Mouse (Mus musculus) MEL (cell line): Measurements from ENCODE around the gene Ank2. TPM values are rescaled to one million over a fixed set of nuclear protein-coding genes. Genes with fewer than 3 reads are reported as not detected.

Experiments
- DNase-seq: peaks from one replicate; pipeline ENCODE4 v3.0.0; 2011; ENCODE audit warnings: low read depth, low spot score
- H3K27ac ChIP-seq: 2 replicates; pipeline ENCODE4 v1.5.1; 2012; ENCODE audit warnings: low read depth, mild to moderate bottlenecking, control low read depth, low read length, moderate library complexity; ENCODE audit not compliant: control insufficient read depth
- H3K27me3 ChIP-seq, 2 experiments: fragments of 150-350 bp in 1 of 2; sonication (generic) in 1 of 2; 2 replicates each; pipeline ENCODE4 v1.6.1; 2012; ENCODE audit warnings: low read length in 2 of 2, mild to moderate bottlenecking in 2 of 2, improper control_type of control experiment in 1 of 2, moderate library complexity in 1 of 2; ENCODE audit not compliant: insufficient read depth in 2 of 2, control insufficient read depth in 1 of 2
- H3K36me3 ChIP-seq, 2 experiments: 2 replicates each; pipeline ENCODE4 v1.6.1; 2012 to 2014; ENCODE audit warnings: low read length in 2 of 2, improper control_type of control experiment in 1 of 2, inconsistent platforms in 1 of 2, mild to moderate bottlenecking in 1 of 2; ENCODE audit not compliant: insufficient read depth in 2 of 2, control insufficient read depth in 1 of 2
- H3K4me1 ChIP-seq, 2 experiments: fragments of 150-350 bp in 1 of 2; sonication (generic) in 1 of 2; 2 replicates each; pipeline ENCODE4 v1.6.1; 2012; ENCODE audit warnings: low read length in 2 of 2, improper control_type of control experiment in 1 of 2, mild to moderate bottlenecking in 1 of 2; ENCODE audit not compliant: insufficient read depth in 2 of 2, control insufficient read depth in 1 of 2
- H3K4me3 ChIP-seq, 2 experiments: fragments of 150-350 bp in 1 of 2; sonication (generic) in 1 of 2; 2 replicates each; pipeline ENCODE4 v1.5.1; 2012; ENCODE audit warnings: low read depth in 2 of 2, low read length in 2 of 2, mild to moderate bottlenecking in 2 of 2, moderate library complexity in 2 of 2, control low read depth in 1 of 2, improper control_type of control experiment in 1 of 2; ENCODE audit not compliant: control insufficient read depth in 1 of 2, insufficient read depth in 1 of 2
- H3K79me2 ChIP-seq: 2 replicates; pipeline ENCODE4 v1.6.1; 2012; ENCODE audit warnings: mild to moderate bottlenecking, low read length, moderate library complexity; ENCODE audit not compliant: control insufficient read depth, poor library complexity, insufficient read depth
- H3K9ac ChIP-seq: 2 replicates; pipeline ENCODE4 v1.6.1; 2012; ENCODE audit warnings: low read depth, mild to moderate bottlenecking, control low read depth, low read length, moderate library complexity; ENCODE audit not compliant: control insufficient read depth, poor library complexity, severe bottlenecking
- H3K9me3 ChIP-seq: fragments of 150-350 bp; sonication (generic); replicated peaks from 2 replicates; pipeline ENCODE4 v1.6.1; 2012; ENCODE audit warnings: mild to moderate bottlenecking, low read length, improper control_type of control experiment, moderate library complexity; ENCODE audit not compliant: insufficient read depth
- BHLHE40 ChIP-seq: IDR thresholded peaks from 2 replicates; pipeline ENCODE4 v1.6.1; 2012; ENCODE audit warnings: low read depth, mild to moderate bottlenecking, inconsistent platforms, low read length, improper control_type of control experiment, borderline replicate concordance
- CHD1 ChIP-seq: IDR thresholded peaks from 2 replicates; pipeline ENCODE4 v1.6.1; 2012; ENCODE audit warnings: low read depth, mild to moderate bottlenecking, inconsistent platforms, low read length, improper control_type of control experiment
- CHD2 ChIP-seq: IDR thresholded peaks from 2 replicates; pipeline ENCODE4 v1.6.1; 2011; ENCODE audit warnings: low read length, improper control_type of control experiment
- CTCF ChIP-seq, 3 experiments: IDR thresholded peaks in 2 of 3; conservative IDR thresholded peaks in 1 of 3; 2 replicates each; pipeline ENCODE4 v1.5.1; 2011 to 2012; ENCODE audit warnings: low read length in 3 of 3, low read depth in 2 of 3, mild to moderate bottlenecking in 2 of 3, improper control_type of control experiment in 1 of 3, inconsistent platforms in 1 of 3, mixed read lengths in 1 of 3, moderate library complexity in 1 of 3; ENCODE audit not compliant: control insufficient read depth in 1 of 3, insufficient read depth in 1 of 3, poor library complexity in 1 of 3, severe bottlenecking in 1 of 3
- E2F4 ChIP-seq: IDR thresholded peaks from 2 replicates; pipeline ENCODE4 v1.6.1; 2011; ENCODE audit warnings: low read depth, low read length, improper control_type of control experiment, borderline replicate concordance
- ELF1 ChIP-seq: IDR thresholded peaks from 2 replicates; pipeline ENCODE4 v1.6.1; 2014; ENCODE audit warnings: low read depth, mild to moderate bottlenecking, inconsistent platforms, low read length, improper control_type of control experiment, moderate library complexity
- GATA1 ChIP-seq: IDR thresholded peaks from 2 replicates; pipeline ENCODE4 v1.6.1; 2011; ENCODE audit warnings: low read depth, low read length, improper control_type of control experiment
- MAFK ChIP-seq: IDR thresholded peaks from 2 replicates; pipeline ENCODE4 v1.6.1; 2011; ENCODE audit warnings: low read depth, mild to moderate bottlenecking, low read length, improper control_type of control experiment, borderline replicate concordance
- MAX ChIP-seq: IDR thresholded peaks from 2 replicates; pipeline ENCODE4 v1.6.1; 2011; ENCODE audit warnings: low read length, improper control_type of control experiment
- MXI1 ChIP-seq: IDR thresholded peaks from 2 replicates; pipeline ENCODE4 v1.6.1; 2011; ENCODE audit warnings: mild to moderate bottlenecking, low read depth, low read length, improper control_type of control experiment
- NELFE ChIP-seq: IDR thresholded peaks from 2 replicates; pipeline ENCODE4 v1.6.1; 2011; ENCODE audit warnings: low read depth, low read length, improper control_type of control experiment
- POLR2A ChIP-seq, 2 experiments: IDR thresholded peaks; 2 replicates each; pipeline ENCODE4 v1.6.1; 2011 to 2012; ENCODE audit warnings: low read length in 2 of 2, mild to moderate bottlenecking in 2 of 2, control low read depth in 1 of 2, improper control_type of control experiment in 1 of 2, low read depth in 1 of 2, moderate library complexity in 1 of 2; ENCODE audit not compliant: control insufficient read depth in 1 of 2, insufficient read depth in 1 of 2, poor library complexity in 1 of 2
- POLR2AphosphoS2 ChIP-seq: IDR thresholded peaks from 2 replicates; pipeline ENCODE4 v1.6.1; 2011; ENCODE audit warnings: low read length, improper control_type of control experiment
- TBP ChIP-seq: IDR thresholded peaks from 2 replicates; pipeline ENCODE4 v1.8.0; 2011; ENCODE audit warnings: low read depth, low read length, improper control_type of control experiment
- UBTF ChIP-seq: IDR thresholded peaks from 2 replicates; pipeline ENCODE4 v1.6.1; 2012; ENCODE audit warnings: low read depth, mild to moderate bottlenecking, inconsistent platforms, low read length, improper control_type of control experiment, moderate library complexity, borderline replicate concordance; ENCODE audit not compliant: insufficient read depth
- ZC3H11A ChIP-seq: IDR thresholded peaks from 2 replicates; pipeline ENCODE4 v1.6.1; 2012; ENCODE audit warnings: low read depth, mild to moderate bottlenecking, inconsistent platforms, low read length, improper control_type of control experiment
- ZNF384 ChIP-seq: IDR thresholded peaks from 2 replicates; pipeline ENCODE4 v1.6.1; 2012; ENCODE audit warnings: low read depth, mild to moderate bottlenecking, inconsistent platforms, low read length, improper control_type of control experiment
- polyA plus RNA-seq, 2 experiments: library from polyadenylated mRNA; stranded (reverse) in 1 of 2; unstranded in 1 of 2; fragments of >175 nt in 1 of 2; fragments of >200 nt in 1 of 2; gene quantifications; 2 replicates each; pipeline versions ENCODE4 v1.2.1 to v1.2.4; 2012; ENCODE audit warnings: low replicate concordance in 2 of 2, low read depth in 1 of 2; ENCODE audit not compliant: insufficient read length in 2 of 2, insufficient read depth in 1 of 2, missing spikeins in 1 of 2
- total RNA-seq: library from RNA; depleted of rRNA; stranded (reverse); fragments of 300-350 nt; gene quantifications from 2 replicates; pipeline ENCODE4 v1.2.3, GENCODE M21; 2012

Ank2 gene
- total and polyA plus RNA-seq, 3 experiments, result 2.7 to 4.5 TPM; not detected in 1

DNA sequence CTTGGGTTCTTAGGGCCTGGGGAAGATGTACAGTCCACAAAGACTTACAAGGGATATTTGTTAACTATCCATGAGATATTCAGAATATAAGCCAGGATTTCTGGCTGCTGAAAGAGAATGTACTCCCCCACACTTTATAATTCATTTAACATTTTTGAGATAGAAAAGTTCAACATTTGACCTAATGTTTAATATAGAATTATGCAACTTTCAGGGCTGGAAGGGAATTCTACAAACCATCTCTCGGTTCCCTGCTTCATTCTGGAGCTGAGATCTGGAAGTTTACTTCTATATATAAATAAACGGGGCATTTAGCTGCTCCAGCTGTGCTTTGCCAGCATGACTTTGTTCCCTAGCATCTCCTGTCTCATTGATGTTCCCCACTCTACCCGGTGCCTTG, 372.9 kb downstream of the Ank2 start:
- Histone ChIP-seq H3K9me3 (no peaks in the 10 kb centered on the region), H3K27me3 (no peaks in the 10 kb centered on the region), H3K27ac (no peak overlapping the region), H3K4me1 (no peaks in the 10 kb centered on the region), H3K79me2 (no peaks in the 10 kb centered on the region), H3K36me3 (no peaks in the 10 kb centered on the region), H3K9ac (no peak overlapping the region), H3K4me3 (no peak overlapping the region)
- TF ChIP-seq POLR2A (IDR thresholded peaks at IDR 0.05; ENCODE audit: control insufficient read depth in 1 of 2, insufficient read depth in 1 of 2, low read depth in 1 of 2, low read length in 2 of 2, poor library complexity in 1 of 2) (no peak), UBTF (no peak), MAX (no peak), ZC3H11A (no peak), MAFK (no peak), ELF1 (no peak)
- DNase-seq, result no peak

DNA sequence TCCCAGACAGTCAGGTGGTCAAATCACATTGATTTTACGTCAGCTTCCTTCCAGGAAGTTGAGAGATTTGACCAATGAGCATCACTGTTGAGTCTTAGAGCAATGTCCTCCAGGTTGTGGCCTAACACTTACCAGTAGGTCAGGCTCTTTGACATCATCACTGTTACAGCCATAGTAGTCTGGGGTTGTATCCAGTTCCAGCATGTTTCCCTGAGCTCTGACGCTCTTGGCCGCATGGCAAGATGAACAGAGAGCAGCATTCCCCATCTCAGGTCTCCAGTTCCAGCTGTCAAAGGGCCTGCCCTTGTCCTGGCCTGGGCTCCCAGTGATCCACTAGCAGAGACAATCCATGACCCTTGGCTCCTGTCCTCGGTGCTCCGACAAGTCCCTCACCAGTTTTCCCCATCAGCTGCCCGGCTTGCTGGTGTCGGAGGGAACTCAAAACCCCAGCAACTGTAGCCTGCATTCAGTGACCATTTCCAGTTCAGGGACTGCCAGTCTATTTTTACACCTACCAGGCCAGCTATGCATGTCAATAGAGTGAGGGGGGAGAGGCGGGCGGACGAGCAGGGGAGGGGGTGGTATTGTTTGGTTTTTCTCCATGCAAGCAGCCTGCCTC, 374.7 kb downstream of the Ank2 start:
- no peaks in the 10 kb centered on the region for H3K36me3 ChIP-seq
- no peaks in the 10 kb centered on the region for H3K9me3 ChIP-seq
- no peaks in the 10 kb centered on the region for H3K4me1 ChIP-seq
- H3K27ac ChIP-seq, result no peak overlapping the region
- no peak overlapping the region for H3K9ac ChIP-seq
- no peaks in the 10 kb centered on the region for H3K79me2 ChIP-seq
- TF ChIP-seq ZNF384 (no peak), POLR2AphosphoS2 (no peak), CHD1 (no peak), MXI1 (no peak), NELFE (no peak), E2F4 (no peak), TBP (no peak), CHD2 (no peak), CTCF (IDR thresholded peaks at IDR 0.05 in 2 of 3, conservative IDR thresholded peaks at IDR 0.05 in 1 of 3; ENCODE audit: control insufficient read depth in 1 of 3, insufficient read depth in 1 of 3, low read depth in 2 of 3, low read length in 3 of 3, poor library complexity in 1 of 3, severe bottlenecking in 1 of 3) (no peak), BHLHE40 (no peak), GATA1 (no peak)
- no peak for DNase-seq
- H3K4me3 ChIP-seq, result no peak overlapping the region
- no peaks in the 10 kb centered on the region for H3K27me3 ChIP-seq
